ENCODE assay signal across 19 mouse cellular contexts in the genomic region with DNA sequence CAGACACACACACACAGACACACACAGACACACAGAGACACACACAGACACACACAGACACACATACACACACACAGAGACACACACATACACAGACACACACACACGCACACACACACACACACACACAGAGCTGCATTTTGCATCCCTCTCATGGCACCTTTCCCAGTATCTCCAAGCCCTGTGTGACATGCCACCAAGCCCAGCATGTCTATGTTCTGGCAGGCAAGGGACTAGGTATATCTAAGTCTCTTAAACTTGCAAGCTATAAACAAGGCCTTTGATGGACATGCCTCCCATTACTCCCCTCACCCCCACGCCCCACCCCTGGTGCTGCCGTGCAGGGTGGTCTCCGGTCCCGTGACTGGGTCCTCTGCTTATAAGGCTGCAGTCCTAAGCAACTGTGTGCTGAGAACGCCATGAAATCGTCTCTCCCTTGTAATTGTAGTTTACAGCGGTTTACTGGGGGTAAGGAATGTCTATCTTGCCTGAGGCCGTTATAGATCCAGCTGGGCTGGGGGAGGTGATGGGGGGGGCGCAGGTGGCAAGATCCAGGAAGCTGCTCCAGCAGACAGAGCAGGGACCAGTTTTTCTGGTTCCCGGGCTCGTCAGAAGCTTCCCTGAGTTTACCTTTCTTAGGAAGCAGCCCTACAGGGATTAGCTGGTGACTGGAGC. TPM values are rescaled to one million over a fixed set of nuclear protein-coding genes. Genes with fewer than 3 reads are reported as not detected.
A peak's percentile ranks its signal among the peaks of the same experiment; 100 is the strongest.
DNase-seq lines count a peak whose midpoint lies in the region; ATAC-seq and TF ChIP-seq lines count a peak whose summit lies in the region.
"Had no signal": no experiment of that assay in that cellular context is flagged by ENCODE, and none has a peak within 500 bp of the region (broad histone marks: within the 10 kb centered on the region; RNA-seq: fewer than 3 reads in every experiment).

No protein-coding gene starts in this region.

- no peak for TF ChIP-seq POLR2A in thymus, adult 2 months (IDR thresholded peaks at IDR 0.05; ENCODE audit: control insufficient read depth, extremely low read depth, insufficient read depth, low read length, poor library complexity)
- TF ChIP-seq POLR2A in lung, adult 2 months (IDR thresholded peaks at IDR 0.05; ENCODE audit: borderline replicate concordance, extremely low read depth, low read depth, low read length) = no peak

- no peak overlapping the region for H3K9ac ChIP-seq in intestine, embryonic 14.5 days (ENCODE audit: low read length)
- H3K9ac ChIP-seq in intestine, postnatal 0 days (ENCODE audit: low read depth, low read length) = no peak overlapping the region
- H3K9ac ChIP-seq in limb, embryonic 15.5 days = no peak overlapping the region
- H3K9ac ChIP-seq: forebrain, embryonic 12.5 days had no signal

- peak overlapping the region; percentile 13; the same call in 1 of the 2 replicates for H3K4me2 ChIP-seq in intestine, embryonic 14.5 days (ENCODE audit: low read length)
- H3K4me2 ChIP-seq in intestine, postnatal 0 days (replicated peaks; ENCODE audit: low read depth) = no peak overlapping the region
- H3K4me2 ChIP-seq in limb, embryonic 15.5 days = no peak overlapping the region
- H3K4me2 ChIP-seq: forebrain, embryonic 12.5 days had no signal

- H3K27me3 ChIP-seq in intestine, embryonic 14.5 days (replicated peaks; ENCODE audit: control insufficient read depth, insufficient read depth, low read length) = no peaks in the 10 kb centered on the region
- no peaks in the 10 kb centered on the region for H3K27me3 ChIP-seq in intestine, postnatal 0 days (replicated peaks; ENCODE audit: control insufficient read depth, insufficient read depth, low read length)
- no peaks in the 10 kb centered on the region for H3K27me3 ChIP-seq in limb, embryonic 15.5 days
- H3K27me3 ChIP-seq in thymus, adult 2 months (ENCODE audit: control insufficient read depth, insufficient read depth, low read length) = no peaks in the 10 kb centered on the region
- H3K27me3 ChIP-seq: forebrain, embryonic 12.5 days had no signal

- H3K36me3 ChIP-seq in intestine, embryonic 14.5 days (ENCODE audit: control insufficient read depth, insufficient read depth, low read length) = no peaks in the 10 kb centered on the region
- no peaks in the 10 kb centered on the region for H3K36me3 ChIP-seq in intestine, postnatal 0 days (ENCODE audit: control insufficient read depth, insufficient read depth)
- H3K36me3 ChIP-seq in limb, embryonic 15.5 days = no peaks in the 10 kb centered on the region
- no peaks in the 10 kb centered on the region for H3K36me3 ChIP-seq in thymus, adult 2 months (ENCODE audit: control insufficient read depth, insufficient read depth, low read length)
- H3K36me3 ChIP-seq: forebrain, embryonic 12.5 days had no signal

- WGBS in intestine, embryonic 14.5 days = 24% methylated on average over 12 of the region's 12 CpGs
- WGBS in intestine, postnatal 0 days = 21% methylated on average over 12 of the region's 12 CpGs
- WGBS in limb, embryonic 15.5 days = 12% methylated on average over 12 of the region's 12 CpGs
- 87% methylated on average over 12 of the region's 12 CpGs for WGBS in thymus, adult 2 months
- 45% methylated on average over 12 of the region's 12 CpGs for whole genome bisulfite sequencing in lung, adult 2 months

- H3K9me3 ChIP-seq in intestine, embryonic 14.5 days (ENCODE audit: control insufficient read depth, low read length) = no peaks in the 10 kb centered on the region
- no peaks in the 10 kb centered on the region for H3K9me3 ChIP-seq in intestine, postnatal 0 days (ENCODE audit: control insufficient read depth)
- H3K9me3 ChIP-seq in limb, embryonic 15.5 days = no peaks in the 10 kb centered on the region
- H3K9me3 ChIP-seq: forebrain, embryonic 12.5 days had no signal

- no peak overlapping the region for H3K27ac ChIP-seq in intestine, embryonic 14.5 days (ENCODE audit: low read depth)
- no peak overlapping the region for H3K27ac ChIP-seq in intestine, postnatal 0 days (ENCODE audit: low read depth, low read length)
- H3K27ac ChIP-seq in limb, embryonic 15.5 days = no peak overlapping the region
- no peak overlapping the region for H3K27ac ChIP-seq in thymus, adult 2 months (ENCODE audit: control insufficient read depth, insufficient read depth, low read length)
- H3K27ac ChIP-seq: forebrain, embryonic 12.5 days; gastrocnemius, adult 2 months had no signal

- ATAC-seq in intestine, embryonic 14.5 days (replicated peaks; ENCODE audit: low FRiP score, low TSS enrichment, low read depth) = peak; percentile 84
- ATAC-seq in intestine, postnatal 0 days = no peak
- ATAC-seq in limb, embryonic 15.5 days (ENCODE audit: insufficient number of reproducible peaks, low FRiP score, low TSS enrichment, low read depth) = peak; percentile 33; the same call in 1 of the 2 replicates

- TF ChIP-seq CTCF in intestine, postnatal 0 days (IDR thresholded peaks at IDR 0.05; ENCODE audit: low read depth) = no peak
- TF ChIP-seq CTCF in thymus, adult 2 months (IDR thresholded peaks at IDR 0.05; ENCODE audit: borderline replicate concordance, control insufficient read depth, extremely low read depth, insufficient read depth, low read length, poor library complexity) = no peak
- TF ChIP-seq CTCF in lung, adult 2 months (IDR thresholded peaks at IDR 0.05; ENCODE audit: insufficient read depth, low read length) = no peak

- no peaks in the 10 kb centered on the region for H3K4me1 ChIP-seq in intestine, embryonic 14.5 days (replicated peaks; ENCODE audit: control insufficient read depth, insufficient read depth, low read length)
- no peaks in the 10 kb centered on the region for H3K4me1 ChIP-seq in intestine, postnatal 0 days (replicated peaks; ENCODE audit: control insufficient read depth, insufficient read depth, low read length)
- peaks cover 5% of the 10 kb centered on the region; the same call in 1 of the 2 replicates for H3K4me1 ChIP-seq in limb, embryonic 15.5 days
- peaks cover 18% of the 10 kb centered on the region for H3K4me1 ChIP-seq in thymus, adult 2 months (replicated peaks; ENCODE audit: control insufficient read depth, insufficient read depth, low read length)
- no peaks in the 10 kb centered on the region for H3K4me1 ChIP-seq in lung, adult 2 months (ENCODE audit: control insufficient read depth, insufficient read depth, low read length)
- H3K4me1 ChIP-seq: forebrain, embryonic 12.5 days had no signal

- no peak overlapping the region for H3K4me3 ChIP-seq in intestine, embryonic 14.5 days (ENCODE audit: low read depth, low read length)
- H3K4me3 ChIP-seq in intestine, postnatal 0 days (ENCODE audit: low read depth, low read length) = no peak overlapping the region
- H3K4me3 ChIP-seq in limb, embryonic 15.5 days = no peak overlapping the region
- no peak overlapping the region for H3K4me3 ChIP-seq in thymus, adult 2 months (ENCODE audit: control insufficient read depth, insufficient read depth, low read length)
- H3K4me3 ChIP-seq in lung, adult 2 months (replicated peaks; ENCODE audit: extremely low read depth, low read depth, low read length) = no peak overlapping the region
- H3K4me3 ChIP-seq: forebrain, embryonic 12.5 days; gastrocnemius, adult 2 months had no signal

- peak; percentile 58 for DNase-seq in intestine, embryonic 14.5 days (ENCODE audit: low spot score)
- DNase-seq in embryo, embryonic 9.5 days (ENCODE audit: extremely low spot score) = peak; percentile 29
- DNase-seq in fat pad, adult 2 months (ENCODE audit: extremely low read depth, low read depth, low spot score) = peak; percentile 39
- DNase-seq in left cerebral cortex, adult 18-20 months (ENCODE audit: low spot score in 2 of 2) = no peak
- no peak for DNase-seq in thymus, adult 2 months
- no peak for DNase-seq in lung, adult 2 months
- DNase-seq: cerebellum, adult 11-12 months; gastrocnemius, adult 2 months; heart, postnatal 10 days; lung, postnatal 4 days; midbrain, embryonic 14.5 days had no signal

RNA-seq across cellular contexts. Expression of gene Fam209, which starts 12.5 kb away (rescaled TPM):
- polyA plus RNA-seq in intestine, embryonic 14.5 days (2014; fragmentation: Nextera tagmentation; extraction: Ambion mirVana) = 0.27 TPM in 1 of 2 replicates, not detected in the other
- not detected in 2 replicates for polyA plus RNA-seq in intestine, postnatal 0 days (2015; fragmentation: Nextera tagmentation; extraction: Ambion mirVana)
- polyA plus RNA-seq in limb, embryonic 15.5 days (2015; fragmentation: Nextera tagmentation; extraction: Ambion mirVana) = 0.22 and 0.45 TPM in 2 replicates
- total RNA-seq in left cerebral cortex, adult 18-20 months (2021) = not detected
- polyA plus RNA-seq in thymus, adult 2 months (2012; rRNA removed) = 0.42 and 0.81 TPM in 2 replicates
- polyA plus RNA-seq in lung, adult 2 months (2012; rRNA removed) = 0.25 and 0.26 TPM in 2 replicates
- total RNA-seq: heart, adult 8-10 months; heart, postnatal 10 days; left cerebral cortex, postnatal 25 days had no signal
- polyA plus RNA-seq: C2C12; cortical plate, adult 2 months had no signal

RNA-seq across cellular contexts. Expression of gene Gcnt7, which starts 26.4 kb away (rescaled TPM):
- polyA plus RNA-seq in intestine, embryonic 14.5 days (2014; fragmentation: Nextera tagmentation; extraction: Ambion mirVana) = 0.77 and 1.1 TPM in 2 replicates
- polyA plus RNA-seq in intestine, postnatal 0 days (2015; fragmentation: Nextera tagmentation; extraction: Ambion mirVana) = 0.17 and 0.51 TPM in 2 replicates
- polyA plus RNA-seq in limb, embryonic 15.5 days (2015; fragmentation: Nextera tagmentation; extraction: Ambion mirVana) = 1.5 and 1.7 TPM in 2 replicates
- not detected for total RNA-seq in left cerebral cortex, adult 18-20 months (2021)
- polyA plus RNA-seq in thymus, adult 2 months (2012; rRNA removed) = not detected in 2 replicates
- 0.06 TPM in 1 of 2 replicates, not detected in the other for polyA plus RNA-seq in lung, adult 2 months (2012; rRNA removed)
- total RNA-seq: gastrocnemius, adult 2 months; heart, adult 8-10 months; heart, postnatal 10 days; layer of hippocampus, postnatal 14 days; left cerebral cortex, postnatal 25 days had no signal
- polyA plus RNA-seq: cortical plate, adult 2 months had no signal

RNA-seq across cellular contexts. Expression of gene Rtf2, which starts 44.5 kb away (rescaled TPM):
- polyA plus RNA-seq in intestine, embryonic 14.5 days (2014; fragmentation: Nextera tagmentation; extraction: Ambion mirVana) = 75.2 and 75.3 TPM in 2 replicates
- 75.3 and 82.5 TPM in 2 replicates for polyA plus RNA-seq in intestine, postnatal 0 days (2015; fragmentation: Nextera tagmentation; extraction: Ambion mirVana)
- 74.7 and 79.9 TPM in 2 replicates for polyA plus RNA-seq in limb, embryonic 15.5 days (2015; fragmentation: Nextera tagmentation; extraction: Ambion mirVana)
- 10 to 100 TPM; 71.0 to 74.2 TPM for total RNA-seq in left cerebral cortex, adult 18-20 months (2021)
- polyA plus RNA-seq in thymus, adult 2 months (2012; rRNA removed) = 79.6 and 86.7 TPM in 2 replicates
- polyA plus RNA-seq in lung, adult 2 months (2012; rRNA removed) = 34.1 and 47.6 TPM in 2 replicates

Comparison
In these comparisons a context has a peak if more than half of its experiments do, and no peak if none do; other contexts are left out.
1. DNase-seq: peak in intestine, embryonic 14.5 days (single experiment), embryo, embryonic 9.5 days (single experiment) and fat pad, adult 2 months (single experiment); none in left cerebral cortex, adult 18-20 months (0 of 2), thymus, adult 2 months (single experiment) and lung, adult 2 months (single experiment).